Mouse (Mus musculus) left cerebral cortex, postnatal 25 days (tissue): ENCODE results near the gene Wdtc1. TPM values are rescaled to one million over a fixed set of nuclear protein-coding genes. Genes with fewer than 3 reads are reported as not detected.

Experiments used
- DNase-seq, 2 experiments: peaks; one replicate each; pipeline ENCODE4 v3.0.0; 2022; ENCODE audit warnings: low spot score in 2 of 2, mixed read lengths in 1 of 2
- intact Hi-C: fragments of 180-260 bp; cut with DNase I; formaldehyde crosslinking; loops from one replicate; pipeline ENCODE4 v1.15.1; 2025
- total RNA-seq, 2 experiments: library from RNA; stranded (reverse); gene quantifications; 2 replicates each; pipeline ENCODE4 v1.2.3; 2021

Wdtc1 gene
- total RNA-seq, 2 experiments from 2014 or later, result 58.0 to 59.7 TPM

DNA sequence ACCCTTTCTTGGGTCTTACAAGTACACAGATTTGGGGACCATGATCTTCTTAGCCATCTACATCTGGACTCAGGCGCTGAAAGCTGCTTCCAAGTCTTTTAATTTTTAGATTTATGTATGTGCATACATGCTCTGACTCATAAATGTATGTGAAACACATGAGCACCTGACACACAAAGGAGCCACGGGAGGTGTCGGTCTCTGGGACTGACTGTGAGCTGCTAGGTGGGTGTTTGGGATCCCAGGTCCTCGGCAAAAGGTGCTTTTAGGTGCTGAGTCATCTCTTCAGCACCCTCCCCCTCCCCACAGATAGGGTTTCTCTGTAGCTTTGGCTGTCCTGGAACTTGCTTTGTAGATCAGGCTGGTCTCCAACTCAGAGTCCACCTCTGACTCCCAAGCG is 89.5 kb downstream of the Wdtc1 start:
- DNase-seq, result peak in 1 of 2 experiments; percentile 23
- intact Hi-C loops, result no loop called here

DNA sequence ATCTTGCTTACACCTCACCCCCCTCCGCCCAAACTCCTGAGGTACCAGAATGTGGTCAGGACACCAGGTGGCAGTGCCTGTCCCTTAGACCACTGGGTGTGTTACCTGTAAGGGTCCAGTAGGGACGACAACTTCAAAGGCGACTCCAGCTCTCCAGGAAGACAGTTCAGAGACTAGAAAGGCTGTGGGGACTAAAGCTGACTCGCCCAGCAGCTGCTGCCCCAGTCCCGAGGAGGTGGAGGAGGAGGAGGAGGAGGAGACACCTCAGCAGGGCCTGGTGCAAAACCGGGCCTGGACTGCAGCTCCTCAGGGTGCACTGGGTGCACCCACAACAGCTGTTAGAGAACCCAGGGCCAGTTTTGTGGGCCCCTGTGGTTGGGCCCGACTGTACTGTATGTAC is 90.4 kb downstream of the Wdtc1 start, which contains the start of gene Sytl1:
Sytl1 (minus strand) TSS at position 232 of the 400 bp plus-strand sequence.
- intact Hi-C loops, result no loop called here
- no peak for DNase-seq

DNA sequence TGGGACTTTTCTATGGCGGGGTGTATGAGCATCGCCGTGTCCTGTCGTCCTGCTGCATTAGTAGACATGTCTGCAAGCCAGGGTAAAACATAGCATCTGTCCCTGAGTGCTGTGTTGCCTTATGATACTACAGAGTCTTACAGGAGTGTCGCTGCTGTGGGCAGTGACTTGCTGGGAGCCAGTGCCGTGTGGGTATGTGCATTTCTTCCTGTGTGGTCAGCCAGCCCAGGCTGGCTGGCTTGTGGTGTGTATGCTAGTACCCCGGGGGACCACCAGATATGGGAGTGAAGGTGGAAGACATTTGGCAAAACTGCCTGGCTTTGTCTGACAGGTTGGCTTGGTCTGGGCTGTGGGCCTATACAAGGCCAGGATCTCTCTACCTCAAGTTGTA is 90.9 kb downstream of the Wdtc1 start:
- intact Hi-C loops, result no loop called here
- no peak for DNase-seq

DNA sequence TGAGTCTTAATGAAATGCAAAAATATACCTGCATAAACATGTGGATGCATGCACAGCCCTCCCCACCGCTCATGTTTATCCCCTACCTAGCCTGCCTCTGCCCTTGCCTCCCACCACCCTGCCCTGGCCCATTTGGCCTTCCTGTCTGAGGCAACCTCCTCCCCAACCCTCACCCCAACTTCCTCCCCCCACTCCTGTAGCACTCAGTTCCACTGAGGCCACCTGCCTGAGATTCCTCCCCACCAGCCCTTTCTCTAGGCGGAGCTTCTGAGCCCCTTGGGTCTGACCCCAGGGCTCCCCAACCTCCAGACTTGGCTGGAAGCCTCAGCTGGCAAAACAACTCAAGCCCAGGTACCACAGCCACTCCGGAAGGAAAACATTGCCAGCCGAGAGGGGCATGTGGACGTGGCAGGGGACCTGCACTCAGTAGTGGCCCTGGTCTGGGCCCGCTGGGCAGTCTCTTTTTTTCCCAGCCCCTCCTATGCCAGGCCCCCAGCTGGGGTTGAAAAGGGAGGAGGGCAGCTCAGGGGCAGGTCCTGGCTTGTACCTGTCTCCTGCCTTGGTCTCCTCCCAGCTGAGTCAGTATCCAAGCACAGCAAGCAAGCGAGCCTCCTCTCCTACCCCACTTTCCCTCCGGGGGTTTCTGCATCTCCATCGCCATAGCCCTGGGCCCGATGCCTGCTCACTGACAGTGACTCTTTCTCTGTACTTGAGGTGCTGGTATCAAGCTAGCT is 91.5 kb downstream of the Wdtc1 start:
- no peak for DNase-seq
- intact Hi-C loops, result no loop called here

DNA sequence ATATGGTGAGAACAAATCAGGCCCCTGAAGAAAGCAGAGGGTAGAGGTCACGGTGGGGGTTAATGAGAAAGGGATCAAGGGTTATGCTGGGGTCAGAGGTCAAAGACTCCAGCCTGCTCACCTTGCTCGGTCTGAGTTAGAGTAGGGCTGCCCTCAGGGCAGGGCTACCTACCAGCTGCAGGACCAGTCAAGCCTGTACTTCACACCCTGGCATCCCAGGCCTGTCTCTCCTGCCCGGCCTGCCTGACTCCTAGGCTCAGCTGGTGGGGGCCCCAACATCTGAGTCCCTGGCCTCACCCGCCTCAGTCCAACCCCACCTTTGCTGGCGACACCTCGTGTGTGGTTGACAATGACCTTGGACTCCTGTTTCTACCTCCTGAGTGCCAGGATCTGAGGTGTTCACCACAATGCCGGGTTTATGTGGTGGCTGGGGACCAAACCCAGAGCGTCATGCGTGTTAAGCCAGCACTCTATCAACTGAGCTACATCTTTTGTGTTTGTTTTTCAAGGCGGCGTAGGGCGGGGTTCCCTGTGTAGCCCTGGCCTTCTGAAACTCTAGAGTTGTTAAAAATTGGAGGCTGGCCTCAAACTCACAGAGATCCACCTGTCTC is 95.4 kb downstream of the Wdtc1 start:
- intact Hi-C loops, result no loop called here
- DNase-seq, result no peak

DNA sequence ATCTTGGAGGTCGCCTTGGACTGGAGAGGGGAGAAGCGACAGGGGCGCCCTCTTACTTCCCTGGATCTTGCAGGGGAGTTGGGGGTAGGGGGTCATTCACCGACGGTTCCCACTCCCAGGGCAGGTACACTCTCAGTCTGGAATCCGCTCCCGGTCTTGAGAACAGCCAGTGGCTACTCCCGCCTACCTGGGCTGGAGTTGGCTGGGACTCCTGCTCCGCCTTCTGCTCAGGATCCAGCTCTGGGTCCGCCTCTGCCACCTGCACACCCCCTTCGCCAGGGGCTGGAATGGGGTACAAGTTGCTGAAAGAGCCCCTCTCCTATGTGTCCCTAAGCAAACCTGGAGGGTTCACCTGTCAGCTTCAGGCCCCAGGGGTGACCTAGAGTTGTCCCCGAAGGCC is 96.1 kb downstream of the Wdtc1 start:
- intact Hi-C loops, result no loop called here
- DNase-seq, result no peak

DNA sequence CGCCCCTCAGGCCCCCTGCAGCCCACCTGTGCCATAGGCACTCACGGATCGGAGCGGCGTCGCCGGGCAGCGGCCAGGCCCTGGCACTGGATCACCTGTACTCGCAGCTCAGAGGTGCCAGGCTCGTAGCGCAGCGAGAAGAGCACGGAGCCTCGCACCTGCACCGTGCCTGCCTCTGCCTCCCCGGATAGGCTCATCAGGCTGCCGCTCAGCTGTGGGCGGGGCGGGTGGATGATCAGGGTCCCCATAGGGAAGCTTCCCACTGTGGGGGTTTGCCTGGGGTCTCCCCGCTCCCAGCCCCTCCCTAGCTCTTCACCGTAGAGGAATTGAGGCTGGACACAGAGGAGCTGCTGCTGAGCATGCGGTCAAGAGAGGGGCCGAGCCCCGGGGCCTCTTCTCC is 96.5 kb downstream of the Wdtc1 start:
- intact Hi-C loops, result no loop called here
- DNase-seq, result no peak

DNA sequence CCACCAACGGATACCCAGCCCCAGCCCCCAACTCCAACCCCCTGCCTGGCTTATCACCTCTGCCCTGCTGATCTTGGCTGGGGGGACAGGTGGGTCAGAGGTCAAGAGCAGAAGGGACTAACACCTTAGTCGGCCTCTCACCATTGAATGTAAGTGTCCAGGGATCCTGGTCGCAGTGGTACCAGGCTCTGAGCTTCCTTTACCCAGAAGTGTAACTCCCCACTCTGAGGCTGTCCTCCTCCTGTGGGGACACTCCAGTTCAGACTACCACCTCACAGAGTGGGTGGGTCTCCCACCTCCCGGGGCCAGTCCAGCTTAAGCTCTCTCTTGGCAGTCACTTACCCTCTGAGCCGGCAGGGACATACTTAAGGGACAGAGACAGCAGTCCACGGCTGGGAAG is 97.9 kb downstream of the Wdtc1 start:
- no peak for DNase-seq
- intact Hi-C loops, result no loop called here

DNA sequence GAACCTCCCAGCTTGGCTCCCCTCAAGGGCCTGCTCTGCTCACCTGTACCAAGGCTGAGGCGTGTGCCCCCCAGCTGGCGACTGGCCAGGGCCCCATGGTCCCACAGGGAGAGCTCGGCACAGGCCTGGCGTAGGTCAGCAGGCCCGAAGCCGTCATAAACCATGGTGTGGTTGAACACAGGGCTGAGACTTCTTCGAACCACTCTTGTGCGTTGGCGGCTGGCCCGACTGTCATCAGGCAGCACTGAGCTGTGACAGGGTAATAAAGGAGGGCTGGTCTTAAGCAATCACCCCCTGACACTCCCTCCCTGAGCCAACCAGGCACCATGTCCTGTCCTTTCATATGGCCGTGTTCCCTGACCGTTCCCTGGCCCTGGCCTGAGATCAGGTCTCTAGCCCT is 99.9 kb downstream of the Wdtc1 start:
- intact Hi-C loops, result loop anchor here (5.0 kb wide), 1 partner anchor 246 kb away; no protein-coding TSS in a partner anchor
- no peak for DNase-seq

DNA sequence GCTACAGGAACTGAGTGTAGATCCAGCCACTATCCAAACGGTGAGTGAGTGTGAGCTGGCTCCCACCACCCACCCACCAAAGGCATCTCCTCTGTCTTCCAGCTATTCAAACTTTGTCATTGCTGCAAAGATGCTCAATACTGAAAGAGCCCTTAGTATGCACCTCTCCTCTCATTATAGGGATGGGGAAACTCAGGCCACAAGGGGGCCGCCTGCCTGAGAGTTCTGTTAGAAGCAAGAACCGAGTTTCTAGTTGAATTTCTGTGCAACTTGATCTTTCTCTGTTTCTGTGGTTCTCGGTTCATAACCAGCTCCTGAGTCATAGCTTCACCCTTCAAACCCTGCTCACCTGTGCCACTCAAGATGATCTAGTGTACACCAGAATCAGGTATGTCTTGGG is 101.2 kb downstream of the Wdtc1 start:
- intact Hi-C loops, result loop anchor here (5.0 kb wide), 1 partner anchor 245 kb away; no protein-coding TSS in a partner anchor
- DNase-seq, result no peak

DNA sequence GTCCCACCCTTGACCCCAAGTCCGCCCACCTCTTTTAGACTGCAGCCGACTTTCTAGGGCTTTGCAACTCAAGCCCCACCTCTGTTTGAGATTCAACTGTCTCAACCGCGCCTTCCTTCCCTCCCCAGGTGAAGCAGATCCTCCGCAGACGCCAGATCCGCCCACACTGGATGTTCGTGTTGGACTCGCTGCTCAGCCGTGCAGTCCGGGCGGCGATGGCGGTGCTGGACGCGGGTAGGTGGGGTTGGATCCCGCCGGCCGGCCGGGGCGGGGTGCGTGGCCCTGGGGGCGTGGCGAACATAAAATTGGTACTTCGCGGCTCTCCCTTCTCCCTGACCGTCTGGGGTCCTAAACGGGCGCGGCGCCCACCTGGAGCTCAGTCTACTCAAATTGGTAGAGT is 102.1 kb downstream of the Wdtc1 start:
- peak in 1 of 2 experiments; percentile 32 for DNase-seq
- intact Hi-C loops, result loop anchor here (5.0 kb wide), 1 partner anchor 244 kb away; no protein-coding TSS in a partner anchor

DNA sequence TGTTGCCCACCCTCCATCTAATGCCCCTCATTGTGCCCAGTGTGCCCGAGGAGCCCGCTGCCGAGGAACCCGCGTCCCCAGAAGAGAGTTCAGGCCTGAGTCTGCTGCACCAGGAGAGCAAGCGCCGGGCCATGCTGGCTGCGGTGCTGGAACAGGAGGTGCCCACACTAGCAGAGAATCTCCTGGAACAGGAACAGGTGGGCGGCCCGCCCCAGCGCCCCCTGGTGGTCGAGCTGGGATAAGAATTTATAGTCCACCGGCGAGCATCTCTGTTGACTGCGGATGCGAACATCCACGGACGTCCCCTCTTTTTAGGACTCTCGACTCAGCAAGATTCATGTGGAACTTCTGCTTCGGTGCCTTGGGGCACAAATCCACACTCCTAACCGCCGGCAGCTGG is 102.7 kb downstream of the Wdtc1 start:
- peak; percentile 79 to 85 for DNase-seq
- intact Hi-C loops, result loop anchor here (5.0 kb wide), 1 partner anchor 243 kb away; no protein-coding TSS in a partner anchor

DNA sequence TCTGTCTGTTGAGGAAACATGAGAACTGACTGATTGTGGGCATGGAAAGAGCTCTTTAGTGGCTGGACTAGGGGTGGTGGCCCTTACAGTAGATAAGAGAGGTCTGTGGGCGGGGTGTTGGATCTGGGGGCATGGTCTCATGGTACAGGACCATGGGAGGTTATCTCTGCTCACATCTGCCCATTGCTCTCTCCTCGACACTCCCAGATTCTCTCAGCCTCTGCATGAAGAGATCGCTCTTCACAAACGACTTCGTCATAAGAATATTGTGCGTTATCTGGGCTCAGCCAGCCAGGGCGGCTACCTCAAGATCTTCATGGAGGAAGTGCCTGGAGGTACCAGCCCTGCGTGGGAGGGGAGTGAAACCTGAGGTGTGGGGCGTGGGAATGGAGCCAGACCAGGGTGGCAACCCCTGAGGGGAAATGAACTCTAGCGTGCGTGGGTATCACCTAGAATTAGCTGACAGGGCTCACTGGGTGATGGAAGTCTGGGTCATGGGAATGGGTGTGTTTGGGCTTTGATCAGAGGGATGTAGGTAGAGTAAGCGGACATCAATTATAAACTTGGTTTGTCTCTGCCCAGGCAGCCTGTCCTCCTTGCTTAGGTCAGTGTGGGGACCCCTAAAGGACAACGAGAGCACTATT is 105.4 kb downstream of the Wdtc1 start:
- intact Hi-C loops, result no loop called here
- DNase-seq, result no peak

DNA sequence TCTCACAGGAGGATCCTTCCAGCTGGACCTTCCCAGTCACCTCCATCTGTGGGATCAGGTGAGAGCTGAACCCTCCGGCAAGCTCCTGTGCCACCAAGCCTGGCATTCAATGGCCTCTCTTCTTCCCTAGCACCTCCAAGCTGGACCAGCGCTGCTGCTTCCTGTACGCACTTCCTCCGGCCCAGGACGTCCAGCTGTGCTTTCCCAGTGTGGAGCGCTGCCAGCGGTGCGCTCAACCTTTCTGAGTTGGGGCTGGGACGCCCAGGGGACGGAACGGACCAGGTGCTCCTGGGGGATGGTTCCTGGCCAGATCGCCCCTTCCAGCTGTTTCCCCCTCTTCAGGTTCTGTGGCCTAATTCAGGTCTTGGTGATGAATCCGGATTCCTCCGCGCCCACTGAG is 106.2 kb downstream of the Wdtc1 start:
- intact Hi-C loops, result no loop called here
- DNase-seq, result no peak

DNA sequence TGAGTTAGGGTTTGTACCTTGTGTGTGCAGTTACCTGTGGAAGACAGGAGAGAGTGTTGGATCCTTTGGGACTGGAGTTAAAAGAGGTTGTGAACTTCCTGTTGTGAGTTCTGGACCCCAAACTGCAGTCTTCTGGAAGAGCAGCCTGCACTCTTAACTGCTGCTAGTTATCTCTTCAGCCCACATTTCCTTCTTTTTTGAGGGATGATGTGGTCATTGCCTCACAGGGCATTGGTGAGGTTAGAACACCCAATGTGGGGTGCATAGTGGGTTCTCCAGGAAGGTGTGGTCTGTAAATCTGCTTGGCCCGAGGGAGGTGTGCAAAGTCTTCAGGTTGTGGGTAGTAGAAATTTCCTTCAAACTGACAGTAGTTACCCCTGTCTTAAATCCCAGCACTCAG is 109.0 kb downstream of the Wdtc1 start:
- intact Hi-C loops, result no loop called here
- DNase-seq, result no peak

DNA sequence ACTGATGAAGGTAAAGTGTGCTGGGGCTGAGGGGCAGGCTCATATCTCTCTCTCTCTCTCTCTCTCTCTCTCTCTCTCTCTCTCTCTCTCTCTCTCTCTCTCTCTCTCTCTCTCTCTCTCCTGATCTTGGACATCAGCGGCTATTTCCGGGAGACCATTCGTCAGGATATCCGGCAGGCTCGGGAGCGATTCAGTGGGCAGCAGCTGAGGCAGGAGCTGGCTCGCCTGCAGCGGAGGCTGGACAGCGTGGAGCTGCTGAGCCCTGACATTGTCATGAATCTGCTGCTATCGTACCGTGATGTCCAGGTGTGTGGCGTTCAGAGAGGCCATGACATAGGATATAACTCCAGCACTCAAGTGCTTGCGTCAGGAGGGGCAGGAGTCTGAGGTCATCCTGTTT is 109.7 kb downstream of the Wdtc1 start:
- intact Hi-C loops, result no loop called here
- no peak for DNase-seq

DNA sequence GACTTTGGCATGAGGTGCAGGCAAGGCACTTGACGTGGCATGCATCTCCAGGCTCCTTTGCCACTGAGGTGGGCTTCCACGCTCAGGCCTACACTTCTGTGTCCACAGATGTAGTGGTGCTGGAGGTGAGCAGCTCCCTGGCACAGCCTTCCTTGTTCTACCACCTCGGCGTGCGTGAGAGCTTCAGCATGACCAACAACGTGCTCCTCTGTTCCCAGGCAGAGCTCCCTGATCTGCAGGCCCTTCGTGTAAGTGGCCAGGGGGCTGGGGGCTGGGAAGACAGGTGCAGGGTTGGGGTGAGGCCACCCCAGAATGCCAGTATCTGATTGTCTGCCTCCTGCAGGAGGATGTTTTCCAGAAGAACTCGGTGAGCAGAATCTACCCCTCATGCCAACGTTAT is 110.6 kb downstream of the Wdtc1 start:
- intact Hi-C loops, result no loop called here
- no peak for DNase-seq
